Mouse (Mus musculus) right cerebral cortex, postnatal 36 days (tissue): ENCODE measurements around the gene Golga5.
"Not testable (repeated sequence)": the region's sequence is repeated elsewhere in the genome, so short reads cannot be mapped to it uniquely, and the experiment has no call there.

Source experiments
- DNase-seq, 2 experiments: peaks; one replicate each; pipeline ENCODE4 v3.0.0; 2022; ENCODE audit warnings: low spot score in 2 of 2, mixed read lengths in 1 of 2

The Golga5 gene

DNA sequence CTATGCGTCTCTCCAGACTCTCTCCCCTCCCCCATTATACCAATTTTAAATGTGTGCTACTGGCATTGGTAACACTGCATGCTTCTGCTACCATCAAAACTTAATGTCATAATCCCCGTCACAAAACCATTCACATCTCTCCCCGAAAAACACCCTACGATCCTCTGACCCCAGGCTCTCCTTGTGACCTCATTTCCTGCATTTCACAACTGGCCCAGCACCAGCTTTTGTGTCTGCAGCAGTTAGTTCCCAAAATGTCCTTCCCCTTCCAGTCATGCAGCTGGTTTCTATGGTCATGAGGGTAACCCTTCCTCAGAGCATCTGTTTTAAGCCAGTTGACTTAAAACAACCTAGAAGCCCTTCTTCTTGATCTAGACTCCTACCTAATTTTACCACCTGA lies 23.5 kb upstream of the Golga5 start:
- no peak for DNase-seq

GRCm38 (mm10) chr12:102450437-102450836 lies 18.5 kb upstream of the Golga5 start:
- no peak for DNase-seq

DNA sequence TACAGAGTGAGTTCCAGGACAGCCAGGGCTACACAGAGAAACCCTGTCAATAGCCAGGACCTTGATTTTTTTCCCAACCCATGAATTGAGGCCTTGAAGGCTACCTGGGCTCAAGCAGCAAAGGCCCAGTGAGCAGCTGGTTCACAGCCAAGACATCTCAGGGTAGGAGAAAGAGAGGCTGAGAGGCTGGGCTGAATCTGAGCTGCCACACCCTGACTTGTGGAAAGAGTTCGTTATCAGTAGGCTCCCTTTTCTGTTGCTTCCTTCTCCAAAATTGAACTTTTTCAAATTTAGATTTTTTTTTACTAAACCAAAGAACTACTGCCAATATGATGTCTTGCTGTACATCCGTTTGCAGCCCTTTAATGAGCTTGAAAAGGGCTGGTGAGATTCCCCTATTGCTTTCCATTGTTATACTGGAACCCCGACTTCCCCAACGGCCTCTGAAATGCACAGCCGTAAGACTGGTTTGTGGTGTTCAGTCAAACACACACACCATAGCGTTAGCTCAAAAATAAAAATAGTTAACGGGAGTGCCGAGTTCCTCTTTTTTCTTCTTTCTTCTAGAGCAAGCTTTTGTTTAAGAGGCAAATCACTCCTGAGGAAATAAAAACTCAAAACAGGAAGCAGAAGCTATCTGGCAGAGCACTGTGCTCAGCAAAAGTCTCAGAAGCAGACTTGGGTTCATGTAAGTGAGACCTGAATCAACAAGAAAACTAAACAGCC lies 17.6 kb upstream of the Golga5 start:
- no peak for DNase-seq

DNA sequence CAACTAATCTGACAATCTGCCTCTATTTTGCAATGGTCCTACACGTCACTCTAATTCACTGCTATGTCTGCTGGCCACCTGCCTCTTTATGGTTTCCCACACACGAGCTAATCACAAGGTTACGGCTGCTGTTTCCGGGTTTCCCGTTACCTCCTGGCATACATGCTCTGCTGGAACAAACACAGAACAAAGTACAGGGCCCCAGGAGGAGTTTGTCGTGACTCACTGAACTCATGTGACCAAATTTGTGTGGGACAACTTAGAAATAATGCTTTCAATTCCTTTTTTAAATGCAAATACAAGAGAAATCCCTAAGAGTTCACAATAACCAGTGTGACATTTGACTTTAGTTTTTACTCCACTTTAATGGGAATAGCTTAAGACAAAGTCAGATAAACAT lies 15.4 kb upstream of the Golga5 start:
- DNase-seq: no peak

DNA sequence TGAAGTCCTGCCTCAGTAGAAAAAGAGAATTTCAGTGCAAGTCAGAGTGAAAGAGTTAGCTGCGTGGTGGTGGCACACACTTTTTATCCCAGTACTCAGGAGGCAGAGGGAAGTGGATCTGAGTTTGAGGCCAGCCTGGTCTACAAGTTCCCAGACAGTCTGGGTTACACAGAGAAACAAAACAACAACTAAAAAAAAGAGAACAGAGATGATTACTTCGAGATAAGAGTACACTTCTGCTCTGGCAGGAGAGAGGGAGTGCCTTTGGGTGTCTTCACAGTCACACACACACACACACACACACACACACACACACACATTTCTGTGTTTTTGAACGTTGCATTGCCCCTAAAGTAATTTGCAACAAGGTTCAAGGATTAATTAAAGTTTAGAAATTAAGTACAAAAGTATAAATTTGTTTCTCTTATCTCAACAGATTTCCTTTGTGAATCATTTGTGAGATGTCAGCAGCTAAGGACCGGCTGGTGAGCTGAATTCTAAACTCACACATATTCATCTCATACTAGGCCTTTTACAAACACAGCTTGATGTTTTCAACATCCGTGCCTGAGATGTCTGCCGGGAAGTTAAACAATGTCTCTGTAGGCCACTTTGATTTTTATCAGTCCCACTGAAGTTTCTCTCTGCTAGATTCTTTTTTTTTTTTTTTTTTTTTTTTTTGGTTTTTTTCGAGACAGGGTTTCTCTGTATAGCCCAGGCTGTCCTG lies 12.3 kb upstream of the Golga5 start:
- no peak for DNase-seq

- DNase-seq: no peak
Measured at GRCm38 (mm10) chr12:102460014-102460413, 8.9 kb upstream of the Golga5 start.

DNA sequence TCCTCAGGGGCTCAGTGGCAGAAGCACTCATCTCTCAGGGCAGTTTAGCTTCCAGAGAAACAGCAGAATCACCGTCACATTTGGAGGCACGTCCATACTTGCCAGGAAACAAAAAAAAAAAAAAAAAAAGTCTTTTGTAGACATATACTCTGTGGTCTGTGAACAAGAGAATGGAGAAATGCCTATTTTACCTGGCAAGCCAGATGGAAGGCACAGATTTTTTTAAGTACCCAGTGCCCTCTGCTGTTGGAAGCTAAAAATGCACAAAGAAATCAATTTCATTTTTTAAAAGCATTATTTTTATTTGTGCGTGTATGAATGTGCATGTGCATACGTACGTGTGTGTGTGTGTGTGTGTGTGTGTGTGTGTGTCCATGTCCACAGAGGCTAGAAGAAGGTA lies 7.8 kb upstream of the Golga5 start:
- DNase-seq: no peak

DNA sequence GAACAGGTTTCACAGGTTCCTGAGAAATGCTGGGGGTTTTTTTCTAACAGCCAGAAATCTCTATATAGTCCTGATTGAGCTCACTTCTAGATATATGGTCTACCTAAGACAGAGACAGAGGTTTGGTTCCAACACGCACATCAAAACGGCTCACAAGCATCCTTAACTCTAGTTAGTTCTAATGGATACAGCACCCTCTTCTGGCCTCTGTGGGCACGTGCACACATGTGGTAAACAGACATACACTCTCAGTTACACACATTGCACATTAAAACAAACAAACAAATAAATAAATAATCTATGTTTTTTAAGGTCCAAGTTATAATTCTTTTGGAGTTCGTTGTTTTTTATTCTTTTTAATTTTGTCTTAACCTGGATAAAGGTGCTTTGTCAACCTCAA lies 4.3 kb upstream of the Golga5 start:
- DNase-seq: no peak

DNA sequence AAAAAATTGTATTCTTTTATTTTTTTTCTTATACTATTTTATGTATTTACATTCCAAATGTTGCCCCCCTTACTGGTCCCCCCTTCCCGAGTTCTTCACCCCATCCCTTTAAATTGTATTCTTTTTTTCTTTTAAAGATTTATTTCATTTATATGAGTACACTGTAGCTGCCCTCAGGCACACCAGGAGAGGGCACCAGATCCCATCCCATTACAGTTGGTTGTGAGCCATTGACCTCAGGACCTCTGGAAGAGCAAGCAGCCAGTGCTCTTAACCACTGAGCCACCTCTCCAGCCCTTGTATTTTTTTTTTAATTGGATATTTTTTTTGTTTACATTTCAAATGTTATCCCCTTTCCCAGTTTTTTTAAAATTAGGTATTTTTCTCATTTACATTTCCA lies 799 bp upstream of the Golga5 start:
- DNase-seq: no peak

- no peak for DNase-seq
Measured at GRCm38 (mm10) chr12:102474411-102474810, 5.5 kb downstream of the Golga5 start.

GRCm38 (mm10) chr12:102480481-102480880 lies 11.5 kb downstream of the Golga5 start:
- DNase-seq: no peak

GRCm38 (mm10) chr12:102484946-102485345 lies 16.0 kb downstream of the Golga5 start:
- DNase-seq: no peak

DNA sequence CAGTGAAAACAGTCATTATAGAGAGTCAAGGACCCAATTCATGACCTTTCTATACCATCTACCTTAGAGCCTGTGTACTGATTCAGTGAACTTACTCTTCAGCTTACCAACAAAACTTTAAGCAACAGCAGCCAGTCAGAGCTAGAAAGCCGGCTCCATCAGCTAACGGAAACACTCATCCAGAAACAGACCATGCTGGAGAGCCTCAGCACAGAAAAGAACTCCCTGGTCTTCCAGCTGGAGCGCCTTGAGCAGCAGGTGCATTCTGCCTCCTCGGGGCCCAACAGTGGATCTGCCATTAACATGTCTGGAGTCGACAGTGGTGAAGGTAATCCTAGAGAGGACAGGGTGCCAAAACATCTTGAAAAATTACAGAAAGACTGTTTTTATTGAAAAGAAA lies 23.0 kb downstream of the Golga5 start:
- no peak for DNase-seq

DNA sequence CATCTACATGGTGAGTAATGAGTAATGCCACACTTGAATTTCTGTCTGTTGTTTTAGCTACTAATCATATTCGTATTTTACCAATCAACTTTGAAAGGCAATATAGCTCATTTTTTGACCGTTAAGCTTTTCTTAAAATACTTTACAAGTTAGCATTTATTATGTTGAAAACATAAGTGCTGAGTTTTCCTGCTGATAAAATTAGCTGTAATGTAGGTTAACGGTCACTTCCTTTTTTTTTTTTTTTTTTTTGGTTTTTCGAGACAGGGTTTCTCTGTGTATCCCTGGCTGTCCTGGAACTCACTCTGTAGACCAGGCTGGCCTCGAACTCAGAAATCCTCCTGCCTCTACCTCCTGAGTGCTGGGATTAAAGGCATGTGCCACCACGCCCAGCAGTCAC lies 26.8 kb downstream of the Golga5 start:
- not testable (repeated sequence) for DNase-seq

DNA sequence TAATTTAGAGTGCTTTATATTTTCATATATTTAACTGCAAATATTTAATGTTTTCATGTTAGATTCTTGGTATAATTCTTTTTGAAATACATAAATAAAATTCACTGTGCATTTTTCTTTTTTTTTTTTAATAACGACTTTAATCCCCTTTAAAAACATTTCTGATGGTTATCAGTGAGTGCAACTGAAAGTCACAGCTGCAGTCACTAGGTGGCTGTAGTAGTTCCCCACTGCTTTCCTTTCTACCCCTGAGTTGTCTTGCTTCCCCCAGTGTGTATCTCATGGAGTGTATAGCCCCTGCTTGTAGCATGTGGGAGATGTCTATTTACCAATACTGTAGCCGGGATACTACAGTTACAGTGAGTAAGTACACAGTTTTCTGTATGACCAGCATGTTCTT lies 29.0 kb downstream of the Golga5 start:
- DNase-seq: no peak

DNA sequence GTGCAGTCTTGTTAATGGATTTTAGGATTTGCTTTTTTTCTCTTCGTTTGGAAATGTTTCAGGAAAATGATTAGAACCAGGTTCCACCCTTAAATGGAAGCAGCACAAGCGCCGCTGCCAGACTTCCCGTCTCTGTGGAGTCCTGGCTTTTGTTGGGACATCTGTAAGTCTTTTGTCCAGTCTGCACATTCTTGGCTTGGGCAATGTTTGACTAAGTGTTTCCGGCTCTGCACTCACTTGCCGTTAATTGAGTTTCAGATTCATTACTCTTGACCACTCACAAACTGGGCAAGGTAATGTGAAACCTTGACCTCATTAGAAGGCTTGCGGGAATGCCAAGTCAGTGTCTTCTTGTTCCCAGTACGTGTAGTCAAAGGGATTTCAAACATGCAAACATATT lies 29.8 kb downstream of the Golga5 start:
- no peak for DNase-seq

GRCm38 (mm10) chr12:102499210-102499609 lies 30.3 kb downstream of the Golga5 start:
- no peak for DNase-seq

- no peak for DNase-seq
Measured at GRCm38 (mm10) chr12:102499723-102500122, 30.8 kb downstream of the Golga5 start.

DNA sequence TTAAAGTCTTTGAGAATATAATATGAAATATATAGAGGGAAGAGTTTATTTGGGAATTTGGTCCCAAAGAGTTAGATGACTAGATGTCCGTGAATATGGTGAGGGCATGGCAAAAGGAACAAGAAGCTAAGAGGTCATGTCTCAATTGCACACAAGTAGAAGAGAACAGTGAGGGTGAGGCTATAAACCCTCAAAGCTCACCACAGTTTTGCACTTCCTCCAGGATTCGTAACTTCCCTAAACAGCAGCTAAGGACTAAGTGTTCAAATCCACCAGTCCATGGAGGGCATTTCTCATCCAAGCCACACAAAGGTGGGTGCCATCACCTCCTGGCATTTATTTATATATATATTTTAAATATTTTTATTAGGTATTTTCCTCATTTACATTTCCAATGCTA lies 32.1 kb downstream of the Golga5 start:
- no peak for DNase-seq

- DNase-seq: no peak
Measured at GRCm38 (mm10) chr12:102501848-102502595, 33.1 kb downstream of the Golga5 start.

GRCm38 (mm10) chr12:102505131-102505713 lies 36.3 kb downstream of the Golga5 start:
- no peak for DNase-seq

GRCm38 (mm10) chr12:102505949-102506348 lies 37.0 kb downstream of the Golga5 start:
- DNase-seq: no peak
